Mouse (Mus musculus): ENCODE results near the gene Wscd2.

DNA sequence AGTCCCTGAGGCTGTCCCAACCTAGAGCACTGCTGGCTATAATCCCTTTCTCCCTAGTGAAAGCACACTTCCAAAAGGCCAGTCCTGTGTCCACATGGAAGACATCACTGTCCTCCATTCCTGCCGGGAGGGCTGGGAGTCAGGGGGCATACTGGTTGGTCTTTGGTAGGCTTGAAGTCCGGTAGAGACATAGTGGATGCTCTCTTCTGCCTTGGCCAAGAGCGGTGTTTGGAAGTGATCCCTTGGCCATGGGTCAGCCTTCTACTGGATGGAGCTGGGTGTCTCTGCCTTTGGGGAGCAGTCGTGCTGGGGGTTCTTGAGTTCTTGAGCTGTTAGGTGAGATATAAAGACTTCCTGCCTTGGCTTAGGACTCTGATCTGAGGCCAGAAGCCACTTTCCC, 1.4 kb downstream of the Wscd2 start:
- no peak for TF ChIP-seq MAFK (IDR thresholded peaks at IDR 0.05; ENCODE audit: insufficient read depth, low read depth, low read length)
- TF ChIP-seq HCFC1 (IDR thresholded peaks at IDR 0.05; ENCODE audit: borderline replicate concordance, insufficient read depth, low read length) = no peak
- no peak for TF ChIP-seq CHD2 (IDR thresholded peaks at IDR 0.05; ENCODE audit: low read depth, low read length)
- no peak for TF ChIP-seq ZNF384 (IDR thresholded peaks at IDR 0.05; ENCODE audit: low read depth, low read length)
